Mouse (Mus musculus): Measurements from ENCODE around the gene Aldh1l1.

- TF ChIP-seq CTCF (IDR thresholded peaks at IDR 0.05; ENCODE audit: low read depth, low read length) (no peak), POLR2A (IDR thresholded peaks at IDR 0.05; ENCODE audit: extremely low read depth, insufficient read depth, low read length) (no peak)
Measured at GRCm38 (mm10) chr6:90557077-90557476, 70.8 kb downstream of the Aldh1l1 start.

All from liver, adult 2 months (tissue).